Mouse (Mus musculus) kidney, postnatal 0 days (tissue): ENCODE data around the gene Picalm. TPM values are rescaled to one million over a fixed set of nuclear protein-coding genes. Genes with fewer than 3 reads are reported as not detected.

Experiments
- ATAC-seq: fragments of 200-750 bp; cut with Nextera tagmentation; replicated peaks from 2 replicates; pipeline ENCODE4 v1.8.0; 2017; ENCODE audit warnings: low read depth, moderate number of reproducible peaks, moderate TSS enrichment, moderate library complexity; ENCODE audit not compliant: low FRiP score
- DNase-seq: peaks from one replicate; pipeline ENCODE4 v3.0.0-alpha.2; 2016; ENCODE audit warnings: low spot score
- H3K27ac ChIP-seq: fragments of 300-500 bp; sonication (generic); 2 replicates; pipeline ENCODE4 v1.5.1; 2014; ENCODE audit warnings: mild to moderate bottlenecking
- H3K27me3 ChIP-seq: fragments of 300-500 bp; sonication (generic); 2 replicates; pipeline ENCODE4 v1.6.1; 2014; ENCODE audit warnings: low read length, mixed read lengths; ENCODE audit not compliant: insufficient read depth
- H3K36me3 ChIP-seq: fragments of 300-500 bp; sonication (generic); 2 replicates; pipeline ENCODE4 v1.6.1; 2014; ENCODE audit warnings: low read length, mixed read lengths; ENCODE audit not compliant: insufficient read depth
- H3K4me1 ChIP-seq: fragments of 300-500 bp; sonication (generic); replicated peaks from 2 replicates; pipeline ENCODE4 v1.6.1; 2014; ENCODE audit warnings: antibody characterized with exemption, low read length, mixed read lengths; ENCODE audit not compliant: insufficient read depth
- H3K4me2 ChIP-seq: fragments of 300-500 bp; sonication (generic); 2 replicates; pipeline ENCODE4 v1.6.1; 2014; ENCODE audit warnings: mild to moderate bottlenecking, low read length, moderate library complexity, mixed read lengths
- H3K4me3 ChIP-seq: fragments of 300-500 bp; sonication (generic); replicated peaks from 2 replicates; pipeline ENCODE4 v1.5.1; 2014; ENCODE audit warnings: low read depth, low read length
- H3K9ac ChIP-seq: fragments of 300-500 bp; sonication (generic); 2 replicates; pipeline ENCODE4 v1.6.1; 2014; ENCODE audit warnings: low read depth, low read length
- H3K9me3 ChIP-seq: fragments of 300-500 bp; sonication (generic); replicated peaks from 2 replicates; pipeline ENCODE4 v1.6.1; 2016; ENCODE audit warnings: low read length, inconsistent platforms, mixed read lengths
- CTCF ChIP-seq: IDR thresholded peaks from 2 replicates; pipeline ENCODE4 v1.5.1; 2016; ENCODE audit warnings: antibody characterized with exemption, low read depth, mild to moderate bottlenecking, moderate library complexity
- WGBS: fragments of 180-500 bp; shearing (Covaris S2); extraction: QIAGEN DNeasy Blood & Tissue Kit; methylation state at CpG from one replicate; pipeline ENCODE4 v1.1.7; 2014; 5-methylcytosine and 5-hydroxymethylcytosine counted together
- polyA plus RNA-seq: library from polyadenylated mRNA; unstranded; fragments of >200 nt; fragmentation: Nextera tagmentation; extraction: Ambion mirVana; gene quantifications from 2 replicates; pipeline ENCODE4 v1.2.1, GENCODE M21; 2015

The Picalm gene
- polyA plus RNA-seq, 1 experiment from 2014 or later: 48.2 TPM

GRCm38 (mm10) chr7:90092452-90093450 is 37.3 kb upstream of the Picalm start:
- Histone ChIP-seq H3K9me3 (no peaks in the 10 kb centered on the region), H3K27me3 (no peaks in the 10 kb centered on the region), H3K27ac (peak overlapping the region; percentile 78), H3K36me3 (no peaks in the 10 kb centered on the region), H3K9ac (no peak overlapping the region), H3K4me2 (peak overlapping the region; percentile 16; the same call in 1 of the 2 replicates), H3K4me3 (no peak overlapping the region), H3K4me1 (peaks cover 6% of the 10 kb centered on the region; the same call in 1 of the 2 replicates)
- DNase-seq (peak; percentile 53), ATAC-seq (peak; percentile 93)
- TF ChIP-seq CTCF: no peak
- 66% methylated on average over 8 of the region's 8 CpGs for WGBS

GRCm38 (mm10) chr7:90095097-90095496 is 34.9 kb upstream of the Picalm start:
- Histone ChIP-seq H3K27ac (no peak overlapping the region), H3K9ac (no peak overlapping the region), H3K36me3 (no peaks in the 10 kb centered on the region), H3K4me2 (no peak overlapping the region), H3K4me3 (no peak overlapping the region), H3K9me3 (no peaks in the 10 kb centered on the region), H3K27me3 (no peaks in the 10 kb centered on the region), H3K4me1 (peaks cover 6% of the 10 kb centered on the region; the same call in 1 of the 2 replicates)
- DNase-seq (no peak), ATAC-seq (no peak)
- TF ChIP-seq CTCF: no peak
- WGBS: 80% methylated on average over 5 of the region's 5 CpGs

GRCm38 (mm10) chr7:90095766-90096372 is 34.1 kb upstream of the Picalm start:
- no peak for DNase-seq
- Histone ChIP-seq H3K27ac (no peak overlapping the region), H3K36me3 (no peaks in the 10 kb centered on the region), H3K9me3 (no peaks in the 10 kb centered on the region), H3K9ac (no peak overlapping the region), H3K4me1 (peaks cover 6% of the 10 kb centered on the region; the same call in 1 of the 2 replicates), H3K27me3 (no peaks in the 10 kb centered on the region), H3K4me2 (no peak overlapping the region), H3K4me3 (no peak overlapping the region)
- no peak for ATAC-seq
- TF ChIP-seq CTCF: no peak
- WGBS: 67% methylated on average over 6 of the region's 6 CpGs

- no peak for DNase-seq
- H3K4me3 ChIP-seq: no peak overlapping the region
- no peak overlapping the region for H3K27ac ChIP-seq
- no peak overlapping the region for H3K9ac ChIP-seq
- peaks cover 6% of the 10 kb centered on the region; the same call in 1 of the 2 replicates for H3K4me1 ChIP-seq
- TF ChIP-seq CTCF: no peak
- H3K9me3 ChIP-seq: no peaks in the 10 kb centered on the region
- ATAC-seq: no peak
- no peak overlapping the region for H3K4me2 ChIP-seq
- 50% methylated on average over 2 of the region's 2 CpGs for WGBS
- H3K36me3 ChIP-seq: no peaks in the 10 kb centered on the region
- no peaks in the 10 kb centered on the region for H3K27me3 ChIP-seq
Observed at GRCm38 (mm10) chr7:90096609-90097008, 33.4 kb upstream of the Picalm start.

GRCm38 (mm10) chr7:90098253-90098652 is 31.8 kb upstream of the Picalm start:
- Histone ChIP-seq H3K9me3 (no peaks in the 10 kb centered on the region), H3K9ac (no peak overlapping the region), H3K36me3 (no peaks in the 10 kb centered on the region), H3K4me3 (no peak overlapping the region), H3K27ac (no peak overlapping the region), H3K27me3 (no peaks in the 10 kb centered on the region), H3K4me1 (no peaks in the 10 kb centered on the region), H3K4me2 (no peak overlapping the region)
- ATAC-seq (no peak), DNase-seq (no peak)
- no peak for TF ChIP-seq CTCF
- 84% methylated on average over 4 of the region's 4 CpGs for WGBS

- no peak for ATAC-seq
- no peaks in the 10 kb centered on the region for H3K9me3 ChIP-seq
- H3K27ac ChIP-seq: no peak overlapping the region
- WGBS: 52% methylated on average over 10 of the region's 10 CpGs
- H3K27me3 ChIP-seq: no peaks in the 10 kb centered on the region
- H3K4me3 ChIP-seq: no peak overlapping the region
- TF ChIP-seq CTCF: no peak
- H3K4me1 ChIP-seq: no peaks in the 10 kb centered on the region
- DNase-seq: no peak
- no peaks in the 10 kb centered on the region for H3K36me3 ChIP-seq
- H3K4me2 ChIP-seq: no peak overlapping the region
- H3K9ac ChIP-seq: no peak overlapping the region
Observed at GRCm38 (mm10) chr7:90099248-90099647, 30.8 kb upstream of the Picalm start.
